In genomic region chr10:80159021-80159560, GRCm38 (mm10) we compare ENCODE assay signal across 8 mouse cellular contexts. TPM values are rescaled to one million over a fixed set of nuclear protein-coding genes. Genes with fewer than 3 reads are reported as not detected.
DNase-seq lines count a peak whose midpoint lies in the region; ATAC-seq and TF ChIP-seq lines count a peak whose summit lies in the region.

No protein-coding gene starts in this region.

- ATAC-seq in heart, postnatal 0 days (ENCODE audit: insufficient read depth, low read depth): no peak; the same call in 1 of the 2 replicates
- 0 out of 2 replicates have a peak, but pooled peaks have one; percentile 1 for ATAC-seq in limb, embryonic 11.5 days (ENCODE audit: insufficient number of reproducible peaks, low FRiP score, low TSS enrichment, low read depth)

- H3K9me3 ChIP-seq in heart, postnatal 0 days (replicated peaks; ENCODE audit: control insufficient read depth, low read length): no peaks in the 10 kb centered on the region
- H3K9me3 ChIP-seq in limb, embryonic 11.5 days (ENCODE audit: control insufficient read depth, low read length): no peaks in the 10 kb centered on the region

- H3K4me1 ChIP-seq in heart, postnatal 0 days (ENCODE audit: control insufficient read depth, insufficient read depth): peaks cover 53% of the 10 kb centered on the region
- H3K4me1 ChIP-seq in limb, embryonic 11.5 days (ENCODE audit: control insufficient read depth, insufficient read depth, low read length): peaks cover 63% of the 10 kb centered on the region

- no peak for TF ChIP-seq CTCF in heart, postnatal 0 days (IDR thresholded peaks at IDR 0.05; ENCODE audit: low read depth)

- H3K27ac ChIP-seq in heart, postnatal 0 days (ENCODE audit: low read depth): peak overlapping the region; percentile 95
- peak overlapping the region; percentile 79 for H3K27ac ChIP-seq in limb, embryonic 11.5 days (replicated peaks; ENCODE audit: low read depth, low read length)

- TF ChIP-seq EP300 in heart, postnatal 0 days (IDR thresholded peaks at IDR 0.05; ENCODE audit: low read depth): no peak

- H3K36me3 ChIP-seq in heart, postnatal 0 days (replicated peaks; ENCODE audit: control insufficient read depth, insufficient read depth, low read length): peaks cover 37% of the 10 kb centered on the region
- peaks cover 29% of the 10 kb centered on the region for H3K36me3 ChIP-seq in limb, embryonic 11.5 days (ENCODE audit: control insufficient read depth, insufficient read depth, low read length)

- 6% methylated on average over 12 of the region's 12 CpGs for WGBS in heart, postnatal 0 days
- 6% methylated on average over 12 of the region's 12 CpGs for WGBS in limb, embryonic 11.5 days

- H3K4me2 ChIP-seq in heart, postnatal 0 days (ENCODE audit: low read depth, low read length): peak overlapping the region; percentile 65
- peak overlapping the region; percentile 72 for H3K4me2 ChIP-seq in limb, embryonic 11.5 days (ENCODE audit: low read depth, severe bottlenecking)

- H3K27me3 ChIP-seq in heart, postnatal 0 days (ENCODE audit: control insufficient read depth, insufficient read depth, low read length): no peaks in the 10 kb centered on the region
- H3K27me3 ChIP-seq in limb, embryonic 11.5 days (ENCODE audit: control insufficient read depth, insufficient read depth, low read length): no peaks in the 10 kb centered on the region

- DNase-seq in urinary bladder, postnatal 25 days (ENCODE audit: low spot score): peak; percentile 51
- no peak for DNase-seq in urinary bladder, adult 2 months (ENCODE audit: low spot score)
- peak; percentile 65 to 77 for DNase-seq in cerebellum, postnatal 14 days
- DNase-seq in heart, postnatal 0 days (ENCODE audit: low spot score): peak; percentile 38
- peak; percentile 71 for DNase-seq in limb, embryonic 11.5 days (ENCODE audit: low spot score)
- peak; percentile 71 for DNase-seq in mesoderm, embryonic 11.5 days (ENCODE audit: low read depth, low spot score)
- DNase-seq in thymus, postnatal 25 days: peak; percentile 69
- no peak for DNase-seq in gastrocnemius, adult 18-20 months (ENCODE audit: low spot score)

- H3K9ac ChIP-seq in heart, postnatal 0 days (replicated peaks; ENCODE audit: low read depth, low read length): no peak overlapping the region
- H3K9ac ChIP-seq in limb, embryonic 11.5 days (ENCODE audit: low read length): peak overlapping the region; percentile 51

- H3K4me3 ChIP-seq in heart, postnatal 0 days (ENCODE audit: low read depth, low read length): peak overlapping the region; percentile 37
- H3K4me3 ChIP-seq in limb, embryonic 11.5 days (ENCODE audit: low read depth, low read length): peak overlapping the region; percentile 29

RNA-seq across cellular contexts. Expression of gene Cirbp, which starts 6.7 kb away (rescaled TPM):
- 249 and 276 TPM in 2 replicates for polyA plus RNA-seq in urinary bladder, adult 2 months (2012; rRNA removed)
- 121 and 163 TPM in 2 replicates for total RNA-seq in heart, postnatal 0 days (2014; rRNA removed; ENCODE audit: low replicate concordance)
- polyA plus RNA-seq in heart, postnatal 0 days (2015; fragmentation: Nextera tagmentation; extraction: Ambion mirVana): 208 and 330 TPM in 2 replicates
- polyA plus RNA-seq in limb, embryonic 11.5 days (2014; fragmentation: Nextera tagmentation; extraction: Ambion mirVana): 67.9 and 68.1 TPM in 2 replicates
- 10 to 100 TPM; 28.9 to 37.5 TPM for total RNA-seq in gastrocnemius, adult 18-20 months (2021)

RNA-seq across cellular contexts. Expression of gene Midn, which starts 11.0 kb away (rescaled TPM):
- 21.2 and 30.5 TPM in 2 replicates for polyA plus RNA-seq in urinary bladder, adult 2 months (2012; rRNA removed)
- total RNA-seq in heart, postnatal 0 days (2014; rRNA removed; ENCODE audit: low replicate concordance): 100 and 122 TPM in 2 replicates
- 12.4 and 15.8 TPM in 2 replicates for polyA plus RNA-seq in heart, postnatal 0 days (2015; fragmentation: Nextera tagmentation; extraction: Ambion mirVana)
- polyA plus RNA-seq in limb, embryonic 11.5 days (2014; fragmentation: Nextera tagmentation; extraction: Ambion mirVana): 59.3 and 60.9 TPM in 2 replicates
- total RNA-seq in gastrocnemius, adult 18-20 months (2021): 10 to 100 TPM; 40.6 to 47.9 TPM

RNA-seq across cellular contexts. Expression of gene 1600002K03Rik, which starts 13.7 kb away (rescaled TPM):
- 18.4 and 21.5 TPM in 2 replicates for polyA plus RNA-seq in urinary bladder, adult 2 months (2012; rRNA removed)
- total RNA-seq in heart, postnatal 0 days (2014; rRNA removed; ENCODE audit: low replicate concordance): 0.66 and 8.9 TPM in 2 replicates
- 4.6 and 5.7 TPM in 2 replicates for polyA plus RNA-seq in heart, postnatal 0 days (2015; fragmentation: Nextera tagmentation; extraction: Ambion mirVana)
- polyA plus RNA-seq in limb, embryonic 11.5 days (2014; fragmentation: Nextera tagmentation; extraction: Ambion mirVana): 5.9 and 7.2 TPM in 2 replicates
- 1 to 10 TPM; 5.4 to 6.5 TPM for total RNA-seq in gastrocnemius, adult 18-20 months (2021)

RNA-seq across cellular contexts. Expression of gene Cbarp, which starts 18.5 kb away (rescaled TPM):
- polyA plus RNA-seq in urinary bladder, adult 2 months (2012; rRNA removed): 9.2 and 12.2 TPM in 2 replicates
- total RNA-seq in heart, postnatal 0 days (2014; rRNA removed; ENCODE audit: low replicate concordance): 2.8 and 5.9 TPM in 2 replicates
- polyA plus RNA-seq in heart, postnatal 0 days (2015; fragmentation: Nextera tagmentation; extraction: Ambion mirVana): 1.0 and 1.1 TPM in 2 replicates
- 4.7 and 6.5 TPM in 2 replicates for polyA plus RNA-seq in limb, embryonic 11.5 days (2014; fragmentation: Nextera tagmentation; extraction: Ambion mirVana)
- 1 to 10 TPM; 1.6 to 1.9 TPM for total RNA-seq in gastrocnemius, adult 18-20 months (2021)

RNA-seq across cellular contexts. Expression of gene Efna2, which starts 20.2 kb away (rescaled TPM):
- 3.0 and 3.3 TPM in 2 replicates for polyA plus RNA-seq in urinary bladder, adult 2 months (2012; rRNA removed)
- total RNA-seq in heart, postnatal 0 days (2014; rRNA removed; ENCODE audit: low replicate concordance): 2.4 and 3.0 TPM in 2 replicates
- 3.3 and 3.7 TPM in 2 replicates for polyA plus RNA-seq in heart, postnatal 0 days (2015; fragmentation: Nextera tagmentation; extraction: Ambion mirVana)
- polyA plus RNA-seq in limb, embryonic 11.5 days (2014; fragmentation: Nextera tagmentation; extraction: Ambion mirVana): 51.3 and 54.8 TPM in 2 replicates
- under 1 TPM; 0.24 to 0.48 TPM for total RNA-seq in gastrocnemius, adult 18-20 months (2021)

Comparison
In these comparisons a context has a peak if more than half of its experiments do, and no peak if none do; other contexts are left out.
1. DNase-seq: peak in urinary bladder, postnatal 25 days (single experiment), cerebellum, postnatal 14 days (2 of 2), heart, postnatal 0 days (single experiment), limb, embryonic 11.5 days (single experiment), mesoderm, embryonic 11.5 days (single experiment) and thymus, postnatal 25 days (single experiment); none in urinary bladder, adult 2 months (single experiment) and gastrocnemius, adult 18-20 months (single experiment).